Mouse (Mus musculus): ENCODE results near the gene Kcnd3. TPM values are rescaled to one million over a fixed set of nuclear protein-coding genes. Genes with fewer than 3 reads are reported as not detected.

The Kcnd3 gene
- total RNA-seq, 2 experiments from 2014 or later, result 0.08 to 0.10 TPM

- DNase-seq, result no peak
Observed at GRCm38 (mm10) chr3:105660530-105660929, 208.4 kb downstream of the Kcnd3 start.

- no peak for DNase-seq
Observed at GRCm38 (mm10) chr3:105663043-105663442, 210.9 kb downstream of the Kcnd3 start.

GRCm38 (mm10) chr3:105665105-105665765 lies 213.1 kb downstream of the Kcnd3 start:
- DNase-seq, result no peak

GRCm38 (mm10) chr3:105666996-105667523 lies 214.9 kb downstream of the Kcnd3 start:
- no peak for DNase-seq

GRCm38 (mm10) chr3:105668161-105668560 lies 216.0 kb downstream of the Kcnd3 start:
- no peak for DNase-seq

- no peak for DNase-seq
Observed at GRCm38 (mm10) chr3:105669776-105670175, 217.6 kb downstream of the Kcnd3 start.

GRCm38 (mm10) chr3:105670801-105671200 lies 218.7 kb downstream of the Kcnd3 start:
- no peak for DNase-seq

GRCm38 (mm10) chr3:105674595-105675218 lies 222.6 kb downstream of the Kcnd3 start:
- peak; percentile 24 for DNase-seq

GRCm38 (mm10) chr3:105675932-105676331 lies 223.8 kb downstream of the Kcnd3 start:
- DNase-seq, result no peak

GRCm38 (mm10) chr3:105680346-105680745 lies 228.2 kb downstream of the Kcnd3 start:
- DNase-seq, result no peak

- DNase-seq, result no peak
Observed at GRCm38 (mm10) chr3:105686394-105687323, 234.5 kb downstream of the Kcnd3 start.

GRCm38 (mm10) chr3:105687324-105688060 lies 235.4 kb downstream of the Kcnd3 start, which contains the start of gene Ddx20:
Gene Ddx20, minus strand, starts transcription at chr3:105687574.
- DNase-seq, result peak; percentile 96

GRCm38 (mm10) chr3:105688536-105688935 lies 236.4 kb downstream of the Kcnd3 start:
- DNase-seq, result no peak

GRCm38 (mm10) chr3:105693327-105694080 lies 241.4 kb downstream of the Kcnd3 start:
- no peak for DNase-seq

- DNase-seq, result peak; percentile 29
Observed at GRCm38 (mm10) chr3:105695476-105696386, 243.6 kb downstream of the Kcnd3 start.

- no peak for DNase-seq
Observed at GRCm38 (mm10) chr3:105696387-105697147, 244.4 kb downstream of the Kcnd3 start.

- DNase-seq, result no peak
Observed at GRCm38 (mm10) chr3:105697148-105697441, 245.0 kb downstream of the Kcnd3 start.

- DNase-seq, result no peak
Observed at GRCm38 (mm10) chr3:105698311-105698710, 246.2 kb downstream of the Kcnd3 start.

- DNase-seq, result no peak
Observed at GRCm38 (mm10) chr3:105699241-105699933, 247.3 kb downstream of the Kcnd3 start.

Measured in gastrocnemius, postnatal 25 days (tissue).